8 mouse cellular contexts compared by ENCODE assay signal in the genomic region with DNA sequence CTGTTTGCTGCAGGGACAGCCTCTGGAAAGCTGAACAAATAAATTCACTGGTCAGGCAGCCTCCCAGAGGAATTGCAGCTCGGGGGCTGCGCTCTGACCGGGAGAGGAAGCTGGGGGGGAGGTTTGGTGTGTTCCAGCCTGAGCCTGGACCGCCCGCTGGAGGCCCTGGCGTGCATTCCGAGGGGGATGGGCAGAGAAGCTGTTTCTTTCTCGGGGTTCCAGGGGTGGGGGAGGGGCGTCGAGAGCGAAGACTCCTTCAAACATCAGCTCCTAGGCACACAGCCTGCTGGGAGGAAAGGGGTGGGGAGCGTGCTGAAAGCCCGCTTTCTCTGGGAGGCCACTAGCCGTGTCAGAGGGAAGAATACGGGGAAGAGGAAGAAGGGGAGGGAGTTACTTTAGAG. TPM values are rescaled to one million over a fixed set of nuclear protein-coding genes. Genes with fewer than 3 reads are reported as not detected.
DNase-seq lines count a peak whose midpoint lies in the region; ATAC-seq and TF ChIP-seq lines count a peak whose summit lies in the region.

No protein-coding gene starts in this region.

- TF ChIP-seq CTCF in ES-Bruce4 (IDR thresholded peaks at IDR 0.05; ENCODE audit: low read depth, low read length) = no peak

- peak; percentile 83 for TF ChIP-seq EP300 in ES-Bruce4 (IDR thresholded peaks at IDR 0.05; ENCODE audit: insufficient read depth, low read depth, low read length)

- H3K9me3 ChIP-seq in ES-Bruce4 (replicated peaks; ENCODE audit: control insufficient read depth, insufficient read depth, low read length, poor library complexity, severe bottlenecking) = peaks cover under 1% of the 10 kb centered on the region; the same call in 1 of the 2 replicates
- no peaks in the 10 kb centered on the region for H3K9me3 ChIP-seq in hindbrain, embryonic 11.5 days (ENCODE audit: control insufficient read depth, low read length)
- H3K9me3 ChIP-seq in lung, embryonic 15.5 days = no peaks in the 10 kb centered on the region

- no peak for TF ChIP-seq POLR2A in ES-Bruce4 (IDR thresholded peaks at IDR 0.05; ENCODE audit: insufficient read depth, low read length)

- no peaks in the 10 kb centered on the region for H3K27me3 ChIP-seq in ES-Bruce4 (ENCODE audit: control insufficient read depth, insufficient read depth, low read length, poor library complexity, severe bottlenecking)
- no peaks in the 10 kb centered on the region for H3K27me3 ChIP-seq in hindbrain, embryonic 11.5 days (ENCODE audit: control insufficient read depth, insufficient read depth, low read length)
- H3K27me3 ChIP-seq in lung, embryonic 15.5 days = no peaks in the 10 kb centered on the region

- peak overlapping the region; percentile 80 for H3K27ac ChIP-seq in ES-Bruce4 (ENCODE audit: insufficient read depth, low read length)
- H3K27ac ChIP-seq in hindbrain, embryonic 11.5 days (ENCODE audit: low read depth, low read length) = peak overlapping the region; percentile 95
- peak overlapping the region; percentile 99 for H3K27ac ChIP-seq in lung, embryonic 15.5 days

- ATAC-seq in hindbrain, embryonic 11.5 days (ENCODE audit: low FRiP score) = peak; percentile 78
- ATAC-seq in lung, embryonic 15.5 days (ENCODE audit: borderline replicate concordance, extremely low read depth, low FRiP score, low TSS enrichment) = peak; percentile 83
- ATAC-seq in megakaryocyte, adult 5-6 weeks (ENCODE audit: poor library complexity, severe bottlenecking) = no peak

- under 1% methylated on average over 15 of the region's 15 CpGs for WGBS in hindbrain, embryonic 11.5 days
- WGBS in lung, embryonic 15.5 days = 4% methylated on average over 15 of the region's 15 CpGs

- H3K4me1 ChIP-seq in ES-Bruce4 (ENCODE audit: control insufficient read depth, insufficient read depth, low read length) = peaks cover 2% of the 10 kb centered on the region
- H3K4me1 ChIP-seq in hindbrain, embryonic 11.5 days (replicated peaks; ENCODE audit: control insufficient read depth, insufficient read depth, low read length) = peaks cover 16% of the 10 kb centered on the region
- H3K4me1 ChIP-seq in lung, embryonic 15.5 days = peaks cover 40% of the 10 kb centered on the region

- H3K4me3 ChIP-seq in ES-Bruce4 (ENCODE audit: low read depth, low read length) = peak overlapping the region; percentile 55
- H3K4me3 ChIP-seq in hindbrain, embryonic 11.5 days (ENCODE audit: low read depth, low read length) = peak overlapping the region; percentile 25
- peak overlapping the region; percentile 81 for H3K4me3 ChIP-seq in lung, embryonic 15.5 days

- H3K36me3 ChIP-seq in ES-Bruce4 (ENCODE audit: control insufficient read depth, insufficient read depth, low read length, poor library complexity, severe bottlenecking) = no peaks in the 10 kb centered on the region
- no peaks in the 10 kb centered on the region for H3K36me3 ChIP-seq in hindbrain, embryonic 11.5 days (ENCODE audit: control insufficient read depth, insufficient read depth, low read length)
- H3K36me3 ChIP-seq in lung, embryonic 15.5 days = no peaks in the 10 kb centered on the region

- H3K4me2 ChIP-seq in hindbrain, embryonic 11.5 days (replicated peaks; ENCODE audit: low read depth, low read length) = peak overlapping the region; percentile 91
- peak overlapping the region; percentile 82 for H3K4me2 ChIP-seq in lung, embryonic 15.5 days

- peak overlapping the region; percentile 53 for H3K9ac ChIP-seq in ES-Bruce4 (ENCODE audit: low read depth, poor library complexity, severe bottlenecking)
- peak overlapping the region; percentile 49 for H3K9ac ChIP-seq in hindbrain, embryonic 11.5 days (ENCODE audit: low read depth, low read length)
- H3K9ac ChIP-seq in lung, embryonic 15.5 days = peak overlapping the region; percentile 94

- DNase-seq in cerebellum, adult 9-11 months = peak; percentile 77
- peak; percentile 55 to 73 for DNase-seq in frontal cortex, adult 2 months (ENCODE audit: extremely low spot score in 1 of 2, low spot score in 1 of 2)
- peak; percentile 93 for DNase-seq in hindbrain, embryonic 11.5 days (ENCODE audit: low spot score)
- DNase-seq in layer of hippocampus, postnatal 10 days (ENCODE audit: low spot score in 2 of 2) = peak; percentile 83 to 87
- peak; percentile 88 for DNase-seq in retina, postnatal 1 day

RNA-seq across cellular contexts. Expression of a gene that starts 3.9 kb away (rescaled TPM):
- polyA plus RNA-seq in ES-Bruce4 (2011; ENCODE audit: insufficient read depth, insufficient read length, low read depth, missing spikeins) = 26.7 and 30.6 TPM in 2 replicates
- polyA plus RNA-seq in frontal cortex, adult 2 months (2012; rRNA removed) = 9.2 and 9.7 TPM in 2 replicates
- polyA plus RNA-seq in hindbrain, embryonic 11.5 days (2014; fragmentation: Nextera tagmentation; extraction: Ambion mirVana) = 42.9 and 45.9 TPM in 2 replicates
- total RNA-seq in layer of hippocampus, postnatal 10 days (2021) = 10 to 100 TPM in 1 of 2 experiments, 1 to 10 TPM in 1; 9.9 to 12.1 TPM
- polyA plus RNA-seq in lung, embryonic 15.5 days (2015; fragmentation: Nextera tagmentation; extraction: Ambion mirVana) = 37.7 and 40.5 TPM in 2 replicates
- total RNA-seq in megakaryocyte, adult 5-6 weeks (2015) = 0.98 and 1.9 TPM in 2 replicates
- 2.1 and 2.6 TPM in 2 replicates for total RNA-seq in megakaryocyte, adult 5-6 weeks (2017)

RNA-seq across cellular contexts. Expression of a gene that starts 4.4 kb away (rescaled TPM):
- polyA plus RNA-seq in ES-Bruce4 (2011; ENCODE audit: insufficient read depth, insufficient read length, low read depth, missing spikeins) = not detected in 2 replicates
- polyA plus RNA-seq in frontal cortex, adult 2 months (2012; rRNA removed) = 4.4 and 4.5 TPM in 2 replicates
- 2.9 and 3.8 TPM in 2 replicates for polyA plus RNA-seq in hindbrain, embryonic 11.5 days (2014; fragmentation: Nextera tagmentation; extraction: Ambion mirVana)
- total RNA-seq in layer of hippocampus, postnatal 10 days (2021) = 1 to 10 TPM; 3.5 to 4.3 TPM
- polyA plus RNA-seq in lung, embryonic 15.5 days (2015; fragmentation: Nextera tagmentation; extraction: Ambion mirVana) = 3.0 and 3.1 TPM in 2 replicates
- not detected in 2 replicates for total RNA-seq in megakaryocyte, adult 5-6 weeks (2015)
- total RNA-seq in megakaryocyte, adult 5-6 weeks (2017) = not detected in 2 replicates

RNA-seq across cellular contexts. Expression of a gene that starts 13.1 kb away (rescaled TPM):
- polyA plus RNA-seq in ES-Bruce4 (2011; ENCODE audit: insufficient read depth, insufficient read length, low read depth, missing spikeins) = 27.5 and 31.3 TPM in 2 replicates
- 22.7 and 23.4 TPM in 2 replicates for polyA plus RNA-seq in frontal cortex, adult 2 months (2012; rRNA removed)
- 18.6 and 20.7 TPM in 2 replicates for polyA plus RNA-seq in hindbrain, embryonic 11.5 days (2014; fragmentation: Nextera tagmentation; extraction: Ambion mirVana)
- total RNA-seq in layer of hippocampus, postnatal 10 days (2021) = 10 to 100 TPM; 37.5 to 38.1 TPM
- 10.5 and 11.3 TPM in 2 replicates for polyA plus RNA-seq in lung, embryonic 15.5 days (2015; fragmentation: Nextera tagmentation; extraction: Ambion mirVana)
- 0.27 and 0.60 TPM in 2 replicates for total RNA-seq in megakaryocyte, adult 5-6 weeks (2015)
- total RNA-seq in megakaryocyte, adult 5-6 weeks (2017) = 0.12 and 0.15 TPM in 2 replicates

RNA-seq across cellular contexts. Expression of a gene that starts 34.5 kb away (rescaled TPM):
- 1.1 TPM in 1 of 2 replicates, not detected in the other for polyA plus RNA-seq in ES-Bruce4 (2011; ENCODE audit: insufficient read depth, insufficient read length, low read depth, missing spikeins)
- polyA plus RNA-seq in frontal cortex, adult 2 months (2012; rRNA removed) = 99.0 and 113 TPM in 2 replicates
- polyA plus RNA-seq in hindbrain, embryonic 11.5 days (2014; fragmentation: Nextera tagmentation; extraction: Ambion mirVana) = 8.2 and 8.5 TPM in 2 replicates
- 10 to 100 TPM; 35.3 to 35.4 TPM for total RNA-seq in layer of hippocampus, postnatal 10 days (2021)
- 0.14 and 0.36 TPM in 2 replicates for polyA plus RNA-seq in lung, embryonic 15.5 days (2015; fragmentation: Nextera tagmentation; extraction: Ambion mirVana)
- not detected in 2 replicates for total RNA-seq in megakaryocyte, adult 5-6 weeks (2015)
- total RNA-seq in megakaryocyte, adult 5-6 weeks (2017) = not detected in 2 replicates

RNA-seq across cellular contexts. Expression of a gene that starts 53.4 kb away (rescaled TPM):
- not detected in 2 replicates for polyA plus RNA-seq in ES-Bruce4 (2011; ENCODE audit: insufficient read depth, insufficient read length, low read depth, missing spikeins)
- polyA plus RNA-seq in frontal cortex, adult 2 months (2012; rRNA removed) = not detected in 2 replicates
- polyA plus RNA-seq in hindbrain, embryonic 11.5 days (2014; fragmentation: Nextera tagmentation; extraction: Ambion mirVana) = not detected in 2 replicates
- total RNA-seq in layer of hippocampus, postnatal 10 days (2021) = not detected
- polyA plus RNA-seq in lung, embryonic 15.5 days (2015; fragmentation: Nextera tagmentation; extraction: Ambion mirVana) = not detected in 2 replicates
- total RNA-seq in megakaryocyte, adult 5-6 weeks (2015) = not detected in 2 replicates
- total RNA-seq in megakaryocyte, adult 5-6 weeks (2017) = not detected in 2 replicates

Comparison
In these comparisons a context has a peak if more than half of its experiments do, and no peak if none do; other contexts are left out.
1. H3K4me3 ChIP-seq: peak in every context shown above with its lines; median percentile 81 in lung, embryonic 15.5 days; 55 in ES-Bruce4; 25 in hindbrain, embryonic 11.5 days.